Mouse (Mus musculus) embryonic fibroblast, embryonic 13.5 days (primary cell): Measurements from ENCODE around the gene Ppp1r35.

ENCODE experiments used
- CTCF ChIP-seq: IDR thresholded peaks from 2 replicates; pipeline ENCODE4 v1.5.1; 2011; ENCODE audit warnings: mild to moderate bottlenecking, control low read depth, low read length, moderate library complexity, borderline replicate concordance; ENCODE audit not compliant: insufficient read depth
- POLR2A ChIP-seq: IDR thresholded peaks from 2 replicates; pipeline ENCODE4 v1.6.1; 2011; ENCODE audit warnings: low read depth, mild to moderate bottlenecking, control low read depth, low read length, moderate library complexity

DNA sequence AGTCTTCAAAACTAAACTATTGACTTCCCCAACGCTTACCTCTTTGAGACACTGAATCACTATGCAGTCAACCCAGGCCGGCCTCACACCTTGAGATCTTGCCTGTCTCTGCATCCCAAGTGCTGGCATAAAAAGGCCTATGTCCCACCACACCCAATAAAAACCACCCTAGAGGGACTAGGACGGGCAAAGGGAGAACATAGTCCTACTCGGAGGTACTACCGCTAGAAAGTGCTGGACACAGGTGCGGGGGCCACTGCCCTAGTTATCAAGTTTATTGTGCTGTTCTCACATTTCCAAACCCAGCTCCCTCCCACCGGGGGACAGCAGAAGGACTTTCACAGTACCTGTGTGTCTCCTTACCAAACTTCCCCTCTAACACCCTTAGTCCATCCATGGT, 3.0 kb downstream of the Ppp1r35 start:
- TF ChIP-seq CTCF (no peak), POLR2A (no peak)
